Mouse (Mus musculus): ENCODE results near the gene Zbtb32. TPM values are rescaled to one million over a fixed set of nuclear protein-coding genes. Genes with fewer than 3 reads are reported as not detected.

Zbtb32 gene
- total RNA-seq, 4 experiments from 2014 or later: not detected

GRCm38 (mm10) chr7:30540572-30540971, 58.1 kb downstream of the Zbtb32 start:
- no peak for DNase-seq (ENCODE audit: low spot score)

Small RNA genes lying within 50 kb of the gene (microRNA-seq; reads per million reads assigned to microRNA genes)
- 8.7 reads per million, percentile 22 among the genes with 10 or more reads in this experiment for gene Gm38670
- gene Mir3569: not detected

Other genes with a start within 250 kb of the Zbtb32 start
- 1 to 10 TPM; 1.3 to 2.4 (median 1.6) TPM for gene Lrfn3, start 236.1 kb downstream of the Zbtb32 start, total RNA-seq (2022)
- gene Tyrobp, start 185.1 kb downstream of the Zbtb32 start, total RNA-seq (2022): 10 to 100 TPM; 13.5 to 26.2 (median 16.5) TPM
- gene Hcst, start 179.1 kb downstream of the Zbtb32 start, total RNA-seq (2022): not detected
- gene Nfkbid, start 177.2 kb downstream of the Zbtb32 start, total RNA-seq (2022): under 1 TPM in 3 of 4 experiments, not detected in 1; 0.12 to 0.46 (median 0.28) TPM
- gene Aplp1, start 153.4 kb downstream of the Zbtb32 start, total RNA-seq (2022): 1 to 10 TPM; 3.2 to 4.2 (median 3.6) TPM
- gene Kirrel2, start 141.2 kb downstream of the Zbtb32 start, total RNA-seq (2022): not detected
- not detected for gene Nphs1, start 140.6 kb downstream of the Zbtb32 start, total RNA-seq (2022)
- not detected for gene Prodh2, start 105.3 kb downstream of the Zbtb32 start, total RNA-seq (2022)
- under 1 TPM; 0.32 to 0.60 (median 0.36) TPM for gene Arhgap33, start 63.8 kb downstream of the Zbtb32 start, total RNA-seq (2022)
- 1,000 to 10,000 TPM in 1 of 4 experiments, 100 to 1,000 TPM in 3; 852 to 1,087 (median 985) TPM for gene Hspb6, start 46.7 kb downstream of the Zbtb32 start, total RNA-seq (2022)
- 1 to 10 TPM; 3.1 to 4.5 (median 3.9) TPM for gene Proser3, start 46.6 kb downstream of the Zbtb32 start, total RNA-seq (2022)
- 10 to 100 TPM; 13.5 to 21.0 (median 14.6) TPM for gene Lin37, start 39.1 kb downstream of the Zbtb32 start, total RNA-seq (2022)
- 10 to 100 TPM; 62.1 to 70.3 (median 67.2) TPM for gene U2af1l4, start 35.6 kb downstream of the Zbtb32 start, total RNA-seq (2022)
- 1 to 10 TPM in 2 of 4 experiments, under 1 TPM in 2; 0.80 to 1.6 (median 1.2) TPM for gene Gm49396, start 35.6 kb downstream of the Zbtb32 start, total RNA-seq (2022)
- 10 to 100 TPM; 82.2 to 90.7 (median 88.5) TPM for gene Psenen, start 35.3 kb downstream of the Zbtb32 start, total RNA-seq (2022)
- 1 to 10 TPM in 3 of 4 experiments, not detected in 1; 1.1 to 1.4 (median 1.1) TPM for gene Igflr1, start 33.5 kb downstream of the Zbtb32 start, total RNA-seq (2022)
- gene Kmt2b, start 10.2 kb downstream of the Zbtb32 start, total RNA-seq (2022): 10 to 100 TPM; 14.2 to 19.6 (median 16.2) TPM
- gene Upk1a, start 13.9 kb upstream of the Zbtb32 start, total RNA-seq (2022): under 1 TPM in 1 of 4 experiments, not detected in 3; 0.19 TPM
- 1,000 to 10,000 TPM; 4,392 to 5,023 (median 4,762) TPM for gene Cox6b1, start 27.2 kb upstream of the Zbtb32 start, total RNA-seq (2022)
- gene Etv2, start 36.9 kb upstream of the Zbtb32 start, total RNA-seq (2022): not detected
- gene Rbm42, start 51.4 kb upstream of the Zbtb32 start, total RNA-seq (2022): 10 to 100 TPM; 43.9 to 49.9 (median 44.7) TPM
- gene Haus5, start 66.1 kb upstream of the Zbtb32 start, total RNA-seq (2022): 1 to 10 TPM; 3.0 to 7.4 (median 6.0) TPM
- gene Pmis2, start 72.7 kb upstream of the Zbtb32 start, total RNA-seq (2022): under 1 TPM in 1 of 4 experiments, not detected in 3; 0.40 TPM
- under 1 TPM in 1 of 4 experiments, not detected in 3; 0.82 TPM for gene 2200002J24Rik, start 100.0 kb upstream of the Zbtb32 start, total RNA-seq (2022)
- gene Atp4a, start 113.3 kb upstream of the Zbtb32 start, total RNA-seq (2022): under 1 TPM in 3 of 4 experiments, not detected in 1; 0.09 to 0.28 (median 0.16) TPM
- 100 to 1,000 TPM; 229 to 268 (median 258) TPM for gene Tmem147, start 130.6 kb upstream of the Zbtb32 start, total RNA-seq (2022)
- gene Gapdhs, start 144.8 kb upstream of the Zbtb32 start, total RNA-seq (2022): not detected
- gene Sbsn, start 152.6 kb upstream of the Zbtb32 start, total RNA-seq (2022): 1 to 10 TPM; 1.3 to 4.6 (median 3.0) TPM
- gene Dmkn, start 164.8 kb upstream of the Zbtb32 start, total RNA-seq (2022): 1 to 10 TPM in 3 of 4 experiments, under 1 TPM in 1; 0.82 to 1.7 (median 1.4) TPM
- not detected for gene Krtdap, start 189.0 kb upstream of the Zbtb32 start, total RNA-seq (2022)
- under 1 TPM in 2 of 4 experiments, not detected in 2; 0.25 to 0.46 TPM for gene Ffar2, start 224.9 kb upstream of the Zbtb32 start, total RNA-seq (2022)

All from heart, adult 8-10 months (tissue).